Mouse (Mus musculus) spleen, postnatal 4 days (tissue): ENCODE data around the gene Vmn1r78.
"Not testable (repeated sequence)": the region's sequence is repeated elsewhere in the genome, so short reads cannot be mapped to it uniquely, and the experiment has no call there.

Source experiments
- DNase-seq, 2 experiments: peaks; one replicate each; pipeline ENCODE4 v3.0.0; 2022; ENCODE audit warnings: low spot score in 2 of 2

The Vmn1r78 gene

GRCm38 (mm10) chr7:12149957-12150356, at the start of gene Vmn1r78:
Gene Vmn1r78, plus strand, starts transcription at chr7:12150257.
- no peak for DNase-seq

DNA sequence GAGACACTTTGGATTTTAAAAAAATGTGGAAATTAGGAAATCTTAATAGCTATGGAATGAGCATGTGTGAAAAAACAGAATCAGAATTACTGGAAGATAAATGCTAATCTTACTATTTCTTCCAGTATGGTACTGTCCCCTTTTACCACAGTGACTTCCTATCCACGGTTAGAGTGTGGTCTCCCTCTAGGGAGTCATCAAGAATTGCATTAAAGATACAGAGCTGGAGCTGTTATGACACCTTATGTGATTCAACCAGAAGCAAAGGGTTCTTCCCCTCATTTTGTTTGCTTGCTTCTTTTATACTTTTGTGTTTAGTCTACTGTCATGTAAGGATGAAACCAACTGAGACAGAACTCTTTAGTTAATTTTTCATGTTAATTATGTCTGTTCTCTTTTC, 6.4 kb downstream of the Vmn1r78 start:
- DNase-seq: not testable (repeated sequence)

GRCm38 (mm10) chr7:12170979-12171378, 20.9 kb downstream of the Vmn1r78 start, which contains the start of gene Vmn1r79:
Gene Vmn1r79, plus strand, starts transcription at chr7:12171279.
- not testable (repeated sequence) for DNase-seq

GRCm38 (mm10) chr7:12172926-12173325, 22.9 kb downstream of the Vmn1r78 start:
- not testable (repeated sequence) for DNase-seq

DNA sequence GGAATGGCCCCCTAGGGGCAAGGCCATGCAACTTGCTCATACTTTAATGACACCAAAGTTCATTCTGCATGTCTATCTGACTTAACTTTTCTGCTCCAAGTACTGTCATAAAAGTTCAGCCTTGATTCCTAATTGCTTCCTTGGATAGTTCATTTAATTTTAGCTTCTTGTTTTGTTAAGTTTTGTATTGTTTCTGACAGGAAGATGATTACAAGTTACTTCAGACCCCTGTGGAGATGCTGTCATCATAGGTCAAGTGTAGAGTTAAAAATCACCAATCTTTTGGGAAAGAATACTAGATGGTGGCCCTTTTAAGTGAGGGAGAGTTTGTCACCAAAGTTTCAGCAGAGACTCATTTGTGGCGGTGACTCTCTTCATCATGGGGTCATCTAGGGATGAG, 38.9 kb downstream of the Vmn1r78 start, which contains the start of gene Vmn1r80:
Gene Vmn1r80 (plus strand): TSS at position 301 of the 400 bp plus-strand sequence.
- no peak for DNase-seq

DNA sequence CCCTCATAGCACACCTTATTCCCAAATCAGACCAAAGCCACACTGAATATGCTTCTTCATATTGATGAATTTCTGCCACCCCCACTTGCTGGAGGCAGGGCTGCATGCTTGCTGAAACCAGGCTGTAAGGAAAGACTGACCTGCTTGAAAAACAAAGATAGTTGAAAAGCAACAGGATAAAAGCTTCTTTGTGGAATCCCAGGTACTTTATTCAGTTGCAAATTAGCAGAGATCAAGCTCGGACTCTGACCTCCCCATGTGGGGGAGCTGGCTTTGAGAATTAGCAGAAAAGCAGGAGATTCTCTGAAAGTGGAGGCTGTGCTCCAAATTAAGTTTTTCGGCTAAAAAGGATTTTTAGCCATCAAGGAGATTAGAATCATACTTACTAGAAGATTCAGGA, 54.1 kb downstream of the Vmn1r78 start:
- no peak for DNase-seq
